Mouse (Mus musculus): Measurements from ENCODE around the gene Gm20388.

The Gm20388 gene

DNA sequence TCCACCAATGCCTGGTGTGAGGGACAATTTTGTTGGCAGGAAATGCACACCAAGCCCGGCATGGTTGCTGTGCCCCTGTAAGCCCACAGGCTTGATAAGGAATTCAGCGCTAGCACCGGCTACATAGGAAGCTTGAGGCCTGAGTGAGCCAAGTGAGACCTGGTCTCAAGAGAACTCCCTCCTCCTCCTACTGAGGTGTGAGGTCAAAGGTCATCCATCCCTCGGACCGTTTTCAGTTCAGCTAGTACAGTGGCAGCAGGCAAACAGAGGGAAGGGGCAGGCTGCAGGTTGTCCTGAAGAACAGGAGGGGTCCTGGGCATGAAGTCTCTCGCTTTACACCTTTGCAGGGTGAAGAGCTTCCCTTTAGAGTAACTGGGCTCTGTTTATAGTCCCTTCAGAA, 720.2 kb downstream of the Gm20388 start:
- no peak for DNase-seq (ENCODE audit: low read depth, low spot score)

DNA sequence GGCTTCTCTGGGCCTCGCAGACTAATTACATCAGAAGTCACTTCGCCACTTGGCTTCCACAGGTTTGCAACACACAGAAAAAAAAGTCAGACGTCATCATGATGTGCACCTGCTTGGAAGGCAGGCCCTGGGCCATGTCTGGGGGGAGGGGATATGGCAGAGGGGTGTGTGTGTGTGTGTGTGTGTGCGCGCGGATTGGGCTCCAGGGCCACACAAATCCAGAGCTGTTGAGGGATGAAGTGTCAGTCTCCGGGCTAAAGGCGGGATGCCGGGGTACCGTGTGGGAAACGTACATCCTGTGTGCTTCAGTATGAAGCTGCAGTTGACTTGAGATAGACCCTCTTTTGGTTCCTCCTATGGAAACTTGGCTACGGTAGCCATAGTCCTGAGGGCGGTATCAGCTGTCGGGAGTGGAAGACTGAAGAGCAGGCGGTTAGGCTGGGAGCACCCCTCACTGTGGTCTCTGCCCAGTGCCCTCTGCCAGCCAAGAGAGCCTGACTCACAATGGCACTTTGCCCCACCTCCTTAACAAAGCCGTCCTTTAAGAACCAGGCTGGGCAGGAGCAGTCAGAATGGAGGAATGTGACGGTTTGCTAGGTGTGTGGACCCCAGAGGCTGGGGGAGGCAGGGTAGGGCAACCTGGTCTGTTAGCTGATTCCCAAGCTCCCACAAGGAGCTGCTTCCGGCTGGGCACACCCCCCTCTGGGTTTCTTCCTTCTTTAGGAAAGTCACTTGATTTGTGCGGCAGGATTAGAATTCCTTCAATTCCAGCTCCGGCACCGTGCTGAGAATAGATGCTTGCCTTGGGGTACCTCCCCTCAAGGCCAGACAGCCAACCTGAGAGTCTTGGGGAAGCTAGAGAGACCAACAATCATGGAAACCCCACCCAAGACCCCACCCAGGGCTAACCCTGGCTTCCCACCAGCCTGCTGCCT, 721.1 kb downstream of the Gm20388 start:
- DNase-seq (ENCODE audit: low read depth, low spot score): no peak

DNA sequence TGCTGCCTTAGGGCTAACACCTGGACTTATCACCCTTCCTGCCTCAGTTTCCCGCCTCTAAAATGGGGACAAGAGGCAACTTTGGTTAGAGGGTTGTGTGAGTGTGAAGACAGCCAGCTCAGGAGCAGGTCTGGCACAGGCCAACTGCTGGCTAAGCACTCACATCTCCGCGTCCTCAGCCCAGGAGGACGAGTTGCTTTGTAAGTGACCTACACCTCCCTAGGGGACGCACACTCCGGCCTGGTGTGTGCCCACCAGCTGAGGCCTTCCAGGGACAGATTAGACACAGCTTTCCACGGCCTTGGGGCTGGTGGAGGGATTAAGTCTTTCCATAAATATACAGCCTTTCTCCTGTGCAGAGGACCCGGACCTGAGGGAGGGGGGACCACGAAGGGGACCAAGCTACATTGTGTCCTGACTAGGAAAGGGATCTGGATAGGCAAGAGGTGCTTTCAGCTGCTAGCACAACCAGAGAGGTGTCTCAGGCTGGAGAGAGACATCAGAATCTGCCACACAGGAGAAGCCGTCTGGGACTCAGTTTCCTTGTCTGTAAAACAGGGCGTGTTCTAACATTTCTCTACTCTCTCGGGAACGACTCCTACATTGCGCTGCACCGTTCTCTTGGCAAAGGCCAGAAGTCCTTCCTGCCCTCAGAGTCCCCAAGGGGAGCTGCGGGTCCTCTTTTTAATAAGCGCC, 722.5 kb downstream of the Gm20388 start:
- DNase-seq (ENCODE audit: low read depth, low spot score): no peak

DNA sequence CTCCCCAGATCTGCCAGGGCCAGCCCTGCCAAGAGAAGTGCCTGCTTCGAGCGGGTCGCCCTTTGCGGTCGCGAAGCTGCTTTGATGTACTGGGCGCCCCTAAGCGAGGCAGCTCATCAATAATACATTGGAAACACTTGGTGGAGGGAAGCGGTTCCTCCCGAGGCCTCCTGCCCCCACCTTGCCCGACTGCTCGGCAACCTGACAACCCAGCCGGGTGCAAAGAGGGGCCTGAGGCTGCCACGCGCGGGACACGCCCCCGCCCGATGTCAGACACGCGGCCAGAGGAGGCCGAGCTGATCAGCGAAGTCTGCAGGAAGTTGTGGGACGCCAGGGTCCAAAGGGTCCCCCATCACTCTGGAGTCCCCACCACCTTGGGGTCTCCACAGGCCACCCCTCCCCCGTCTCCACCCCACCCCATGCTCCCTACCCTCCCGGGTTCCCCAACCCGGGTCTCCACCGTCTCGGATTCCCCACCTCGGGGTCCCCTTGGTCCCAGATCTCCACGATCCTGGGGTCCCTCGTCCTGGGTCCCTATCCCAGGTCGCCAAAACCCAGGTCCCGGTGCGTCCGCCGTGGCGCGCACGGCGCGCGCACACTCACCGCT, 723.1 kb downstream of the Gm20388 start:
- no peak for DNase-seq (ENCODE audit: low read depth, low spot score)

DNA sequence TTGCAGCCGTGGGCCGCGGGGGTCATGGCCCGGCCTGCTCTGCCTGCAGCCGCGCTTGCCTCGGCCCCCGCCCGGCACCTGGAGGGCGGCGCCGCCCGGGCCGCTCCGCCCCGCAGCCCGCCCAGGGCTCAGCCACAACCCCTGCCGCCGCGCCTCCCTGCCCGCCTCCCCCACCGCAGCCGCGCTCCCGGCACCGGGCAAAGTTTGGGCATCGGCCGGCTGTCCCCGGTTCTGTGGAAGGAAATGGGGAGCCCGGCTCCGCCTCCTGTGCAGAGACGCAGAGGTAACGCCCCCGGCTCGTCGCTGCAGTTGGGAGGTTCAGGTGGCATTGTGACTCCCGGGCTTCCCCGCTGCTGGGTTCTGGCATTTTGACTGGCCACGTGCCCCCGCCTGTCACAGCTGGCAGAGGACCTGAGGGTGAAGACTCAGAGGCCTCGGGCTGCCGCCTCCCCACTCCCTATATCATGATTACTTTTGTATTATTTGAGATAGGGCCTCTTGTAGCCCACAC, 723.7 kb downstream of the Gm20388 start:
- no peak for DNase-seq (ENCODE audit: low read depth, low spot score)

DNA sequence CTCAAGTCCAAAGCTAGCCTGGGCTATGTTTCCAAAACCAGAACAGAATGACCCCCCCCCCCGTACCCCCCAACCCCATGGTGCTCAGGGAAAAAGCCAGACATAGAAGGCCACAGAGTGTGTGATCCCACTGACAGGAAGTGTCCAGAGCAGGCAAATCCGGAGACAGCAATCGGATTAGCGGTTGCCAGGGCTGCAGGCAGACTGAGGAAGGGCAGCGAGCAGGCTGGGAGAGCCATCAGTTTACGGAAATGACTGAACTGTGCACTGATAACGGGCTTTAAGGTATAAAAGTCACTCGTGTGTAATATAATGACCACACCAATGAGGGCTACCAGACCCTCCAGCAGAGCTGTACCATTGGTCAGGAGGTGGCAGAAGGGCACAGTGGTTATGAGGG, 730.6 kb downstream of the Gm20388 start:
- no peak for DNase-seq (ENCODE audit: low read depth, low spot score)

DNA sequence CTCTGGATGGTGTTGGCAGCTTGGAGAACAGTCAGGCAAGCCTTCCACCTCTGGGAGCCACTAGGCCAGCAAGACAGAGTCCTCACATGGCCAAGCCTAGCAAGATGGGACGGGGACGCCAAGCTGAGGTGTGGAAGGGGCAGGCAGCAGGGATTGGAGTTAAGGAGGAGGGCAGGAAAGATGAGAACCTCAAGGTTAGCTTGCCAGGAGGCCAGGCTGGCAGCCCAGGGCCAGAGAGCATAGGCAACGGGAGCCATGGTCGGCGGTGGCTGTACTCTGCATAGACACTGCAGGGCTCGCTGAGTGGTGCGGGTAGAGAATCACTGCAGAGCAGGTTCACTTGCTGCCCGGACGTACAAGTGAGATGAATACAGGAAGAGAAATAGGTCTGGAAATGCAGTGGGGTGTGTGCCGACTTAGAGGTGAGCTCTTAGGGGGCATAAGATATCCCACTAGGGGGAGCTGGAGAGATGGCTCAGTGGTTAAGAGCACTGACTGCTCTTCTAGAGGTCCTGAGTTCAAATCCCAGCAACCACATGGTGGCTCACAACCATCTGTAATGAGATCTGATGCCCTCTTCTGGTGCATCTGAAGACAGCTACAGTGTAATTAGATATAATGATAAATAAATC, 731.5 kb downstream of the Gm20388 start:
- no peak for DNase-seq (ENCODE audit: low read depth, low spot score)

DNA sequence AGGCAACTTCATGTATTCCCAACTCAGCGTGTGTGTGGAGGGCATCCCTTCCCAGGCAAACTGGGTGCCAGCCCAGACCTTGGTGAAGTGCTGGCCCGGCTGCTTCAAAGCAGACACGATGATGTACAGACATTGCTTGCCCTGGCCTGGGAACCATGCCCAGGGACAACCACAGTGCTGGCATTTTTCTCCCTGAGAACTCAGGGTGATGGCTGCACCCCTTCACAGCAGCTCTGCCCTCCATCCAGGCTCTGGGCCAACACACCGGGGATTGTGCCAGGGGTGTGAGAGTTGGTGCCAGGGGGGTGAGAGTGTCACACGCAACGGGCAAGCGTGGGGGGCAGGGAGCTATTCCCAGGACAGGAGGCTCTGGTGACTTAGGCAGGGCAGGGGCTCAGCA, 734.0 kb downstream of the Gm20388 start:
- no peak for DNase-seq (ENCODE audit: low read depth, low spot score)

DNA sequence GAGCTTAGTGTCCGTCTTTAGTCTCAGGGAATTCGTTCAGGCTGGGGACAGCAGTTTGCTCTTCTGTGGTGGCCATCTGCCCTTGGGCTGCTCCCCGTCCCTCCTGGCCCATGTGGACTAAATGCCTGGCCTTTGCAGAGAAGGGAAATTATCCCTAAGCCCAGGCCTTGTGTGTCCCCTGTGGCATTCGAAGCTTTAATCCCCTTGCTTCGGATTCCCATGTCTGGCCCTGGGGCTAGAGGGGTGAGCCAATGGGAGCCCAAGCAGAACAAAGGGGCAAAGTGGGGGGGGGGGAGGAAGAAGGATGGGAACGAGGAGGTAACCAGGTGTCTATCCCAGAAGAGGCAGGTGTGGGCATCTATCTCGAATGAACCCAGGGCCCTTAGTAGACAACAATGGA, 736.9 kb downstream of the Gm20388 start, which contains the start of gene 1190005I06Rik:
Gene 1190005I06Rik (minus strand): TSS at position 101 of the 400 bp plus-strand sequence.
- DNase-seq (ENCODE audit: low read depth, low spot score): no peak

DNA sequence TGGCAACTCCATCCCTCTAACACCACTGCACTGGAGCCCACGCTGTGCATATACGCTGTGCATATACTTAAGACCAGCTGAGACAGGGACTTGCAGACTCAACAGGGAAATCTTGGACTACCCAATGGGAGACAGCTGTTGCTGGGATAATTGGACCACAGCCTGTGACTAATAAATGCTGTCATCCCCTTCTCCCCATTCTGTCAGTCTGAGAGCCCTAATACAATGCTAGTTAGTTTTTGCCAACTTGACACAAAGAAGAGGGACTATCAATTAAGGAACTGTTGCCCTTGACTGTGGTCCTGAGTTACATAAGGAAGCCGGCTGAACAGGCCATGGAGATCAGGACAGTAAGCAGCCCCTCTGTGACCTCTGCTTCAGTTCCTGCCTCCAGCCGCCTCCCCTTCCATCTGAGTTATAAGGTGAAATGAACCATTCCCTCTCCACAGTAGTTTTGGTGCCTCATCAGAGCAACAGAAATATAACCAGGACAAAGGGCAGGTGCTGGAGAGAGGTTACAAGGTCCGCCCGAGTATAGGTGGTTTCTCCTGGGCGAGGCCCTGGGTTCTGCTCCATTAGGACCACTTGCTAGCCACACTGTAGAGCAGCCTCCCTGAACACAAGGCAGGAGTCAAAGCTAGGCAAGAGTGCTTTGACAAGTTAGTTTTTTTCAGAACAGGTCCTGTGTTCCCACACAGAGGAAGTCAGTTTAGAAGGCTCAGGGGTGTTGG, 745.8 kb downstream of the Gm20388 start:
- DNase-seq (ENCODE audit: low read depth, low spot score): no peak

DNA sequence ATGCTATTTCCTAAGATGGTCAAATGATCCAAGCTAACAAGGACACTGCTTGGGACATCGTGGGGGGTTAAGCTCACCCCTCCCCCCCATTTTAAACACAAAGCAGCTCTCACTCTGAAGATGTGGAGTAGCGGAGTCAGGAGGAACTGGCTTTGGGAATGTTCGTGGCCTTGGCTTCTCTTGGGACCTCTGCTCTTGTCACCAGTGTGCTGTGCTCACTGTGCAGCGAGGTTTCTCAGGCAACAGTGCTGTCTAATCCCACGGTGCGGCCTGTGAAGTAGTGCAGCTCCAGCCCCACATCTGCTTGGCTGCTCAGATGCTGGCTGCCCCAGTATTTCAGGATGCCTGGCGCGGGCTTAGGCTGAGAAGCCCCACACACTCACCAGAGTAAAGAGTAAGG, 746.8 kb downstream of the Gm20388 start:
- no peak for DNase-seq (ENCODE audit: low read depth, low spot score)

DNA sequence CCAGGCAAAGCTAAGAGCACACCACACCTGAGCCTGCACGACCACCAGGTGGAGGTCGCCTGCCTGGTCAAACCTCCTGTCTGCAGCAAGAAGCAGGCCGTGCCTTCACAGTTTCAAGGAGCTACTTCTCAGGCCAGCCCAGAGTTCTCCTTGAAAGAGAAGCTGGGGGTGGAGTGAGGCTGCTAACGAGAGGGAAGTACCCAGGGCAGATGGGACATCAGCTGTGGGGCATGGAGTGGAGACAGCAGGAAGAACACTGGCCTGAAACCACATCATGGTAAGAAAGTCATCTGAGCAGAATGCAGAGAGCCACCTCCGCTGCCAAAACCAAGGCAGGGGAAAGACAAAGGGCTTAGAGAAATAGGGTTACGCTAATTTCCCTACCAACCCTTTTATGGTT, 753.9 kb downstream of the Gm20388 start:
- no peak for DNase-seq (ENCODE audit: low read depth, low spot score)

DNA sequence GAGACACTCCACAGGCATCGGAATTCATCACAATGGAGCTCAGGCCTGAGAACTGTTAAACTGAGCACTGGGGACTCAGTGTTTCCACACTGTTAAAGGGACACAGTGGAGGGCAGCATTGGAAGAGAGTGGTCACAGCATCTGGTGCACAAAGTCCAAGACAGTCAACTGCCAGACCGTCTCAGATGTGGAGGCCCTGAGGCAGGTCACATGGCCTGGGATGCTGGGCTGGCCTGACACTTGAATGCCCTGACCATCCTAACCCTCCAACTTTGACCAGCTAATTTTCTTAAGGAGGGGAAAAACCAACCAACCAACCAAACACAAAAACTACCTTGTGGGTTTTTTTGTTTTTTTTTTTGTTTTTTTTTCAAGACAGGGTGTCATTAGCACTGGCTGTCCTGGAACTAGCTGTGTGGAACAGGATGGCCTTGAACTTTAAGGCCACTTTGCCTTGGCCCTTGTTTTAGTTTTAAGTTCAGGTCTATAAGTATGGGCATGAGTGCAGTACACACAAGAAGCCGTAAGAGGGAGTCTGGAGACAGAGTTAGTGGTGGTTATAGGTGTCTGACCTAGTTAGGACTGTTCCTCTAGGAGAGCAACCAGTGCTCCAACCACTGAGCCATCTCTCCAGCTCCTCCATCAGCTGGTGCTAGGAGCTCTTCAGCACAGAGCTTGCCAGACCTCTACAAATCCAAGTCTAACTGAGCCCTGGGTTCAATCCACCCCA, 755.2 kb downstream of the Gm20388 start:
- peak; percentile 21 for DNase-seq (ENCODE audit: low read depth, low spot score)

DNA sequence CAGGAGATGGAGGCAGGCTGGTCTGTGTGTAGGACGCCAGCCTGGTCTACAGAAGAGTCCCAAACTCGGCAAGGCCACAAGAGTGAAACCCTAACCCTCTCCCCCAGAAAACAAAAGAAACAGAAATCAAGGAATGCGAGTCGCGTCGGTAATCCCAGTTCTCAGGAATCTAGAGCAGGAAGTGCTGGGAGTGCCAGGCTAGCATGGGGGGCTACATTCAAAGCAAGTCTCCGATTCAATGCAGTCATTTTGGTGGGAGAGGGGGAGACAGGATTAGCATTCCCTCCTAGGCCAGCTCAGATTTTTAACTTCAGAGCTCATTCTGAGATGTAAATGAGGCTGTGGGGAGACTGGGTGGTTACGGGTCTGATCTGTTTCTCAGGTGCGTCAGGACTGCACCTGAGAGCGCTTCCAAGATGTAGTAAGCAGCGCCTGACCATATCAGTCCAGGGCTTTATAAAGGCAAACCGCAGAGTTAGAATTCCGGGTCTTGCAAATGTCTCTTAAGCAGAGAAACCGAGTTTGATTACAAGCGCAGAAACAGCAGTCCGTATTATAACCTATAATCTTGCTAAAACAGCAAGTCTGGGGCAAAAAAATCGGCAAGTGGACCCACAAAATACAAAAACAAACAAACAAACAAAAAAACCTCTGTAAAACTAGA, 756.3 kb downstream of the Gm20388 start:
- peak; percentile 21 for DNase-seq (ENCODE audit: low read depth, low spot score)

DNA sequence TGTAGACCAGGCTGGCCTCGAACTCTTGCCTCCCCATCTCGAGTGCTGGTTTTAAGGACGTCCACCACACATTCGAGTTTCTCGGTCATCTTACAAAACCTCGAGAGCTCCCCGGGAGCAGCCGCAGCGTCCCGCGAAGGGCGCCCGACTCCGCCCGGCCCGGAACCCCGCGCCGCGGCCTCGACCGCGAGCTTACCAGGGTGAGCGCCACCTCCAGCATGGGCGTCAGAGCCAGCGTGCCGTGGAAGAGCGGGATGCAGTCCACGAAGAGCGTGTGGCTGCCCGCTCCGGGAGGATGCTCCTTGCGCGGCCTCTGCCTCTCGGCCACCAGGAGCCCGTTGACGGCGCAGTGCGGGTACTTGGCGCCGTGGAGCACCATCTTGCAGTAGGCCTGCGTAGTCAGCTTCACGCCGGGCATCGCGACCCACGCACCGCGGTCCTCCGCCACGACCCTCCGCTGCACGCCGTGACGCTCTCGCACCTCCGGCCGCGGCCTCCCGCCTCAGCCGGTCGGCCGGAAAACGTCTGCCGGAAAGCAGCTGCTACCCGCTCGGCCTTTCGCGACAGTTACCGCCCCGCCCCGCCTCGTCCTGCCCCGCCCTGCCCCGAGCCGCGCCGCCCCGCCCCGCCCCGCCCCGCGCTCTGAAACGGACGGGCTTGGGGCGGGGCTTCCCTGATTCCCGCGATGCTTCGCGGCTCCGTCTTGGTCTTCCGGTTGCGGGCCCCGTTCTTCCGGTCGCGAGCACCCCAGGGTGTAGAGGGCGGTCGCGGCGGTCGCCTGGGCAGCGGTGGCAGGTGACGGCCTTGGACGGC, 757.1 kb downstream of the Gm20388 start, which contains the start of the genes Gm27021 and Cox4i1:
Gene Gm27021 (minus strand): TSS at position 519 of the 813 bp plus-strand sequence.
Gene Cox4i1 (plus strand): TSS at position 662 of the 813 bp plus-strand sequence.
- peak; percentile 86 for DNase-seq (ENCODE audit: low read depth, low spot score)

DNA sequence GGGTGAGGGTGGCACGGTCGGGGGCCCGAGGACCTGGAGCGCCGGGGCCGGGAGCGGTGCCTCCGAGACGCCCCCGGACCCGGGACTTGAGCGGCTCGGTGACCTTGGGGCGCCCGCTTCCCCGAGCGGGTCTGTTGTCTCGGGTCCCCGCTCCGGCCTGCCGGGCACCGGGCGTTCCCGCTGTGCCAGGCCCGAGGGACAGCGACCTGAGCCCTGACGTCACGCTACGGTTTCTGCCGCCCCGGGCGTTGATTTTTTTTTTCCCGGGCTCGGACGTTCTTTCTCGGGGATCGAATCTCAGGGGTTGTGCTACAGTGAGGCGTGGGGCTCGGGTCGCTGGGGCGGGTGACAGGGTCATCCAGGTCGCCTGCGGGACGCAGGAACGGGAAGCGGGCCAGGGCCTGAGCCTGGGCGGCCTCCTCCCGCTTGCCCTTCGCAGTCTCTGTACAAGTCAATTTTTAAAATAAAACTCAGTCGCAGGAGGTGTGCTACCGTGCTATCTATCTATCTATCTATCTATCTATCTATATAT, 757.8 kb downstream of the Gm20388 start, which contains the start of gene Emc8:
Gene Emc8 (minus strand): TSS at position 200 of the 532 bp plus-strand sequence.
- DNase-seq (ENCODE audit: low read depth, low spot score): peak; percentile 53

DNA sequence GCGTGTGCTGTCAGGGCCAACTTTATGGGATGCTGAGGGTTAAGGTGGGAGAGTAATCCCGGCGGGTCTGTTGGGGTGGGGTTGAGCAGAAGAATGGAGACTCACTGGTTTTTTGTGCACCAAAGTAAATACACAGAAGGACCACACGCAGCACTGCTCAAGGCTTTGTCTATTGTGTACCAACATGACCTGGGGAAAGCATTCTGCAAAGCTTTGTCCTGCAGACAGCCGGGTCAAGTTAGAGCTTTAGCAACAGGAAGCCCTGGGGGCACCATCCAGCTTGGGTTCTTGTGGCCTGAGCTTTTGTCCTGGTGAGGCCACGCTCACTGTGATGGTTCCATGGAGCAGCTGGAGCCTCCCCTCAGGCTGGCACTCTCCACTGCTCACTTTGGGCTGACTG, 761.1 kb downstream of the Gm20388 start:
- no peak for DNase-seq (ENCODE audit: low read depth, low spot score)

DNA sequence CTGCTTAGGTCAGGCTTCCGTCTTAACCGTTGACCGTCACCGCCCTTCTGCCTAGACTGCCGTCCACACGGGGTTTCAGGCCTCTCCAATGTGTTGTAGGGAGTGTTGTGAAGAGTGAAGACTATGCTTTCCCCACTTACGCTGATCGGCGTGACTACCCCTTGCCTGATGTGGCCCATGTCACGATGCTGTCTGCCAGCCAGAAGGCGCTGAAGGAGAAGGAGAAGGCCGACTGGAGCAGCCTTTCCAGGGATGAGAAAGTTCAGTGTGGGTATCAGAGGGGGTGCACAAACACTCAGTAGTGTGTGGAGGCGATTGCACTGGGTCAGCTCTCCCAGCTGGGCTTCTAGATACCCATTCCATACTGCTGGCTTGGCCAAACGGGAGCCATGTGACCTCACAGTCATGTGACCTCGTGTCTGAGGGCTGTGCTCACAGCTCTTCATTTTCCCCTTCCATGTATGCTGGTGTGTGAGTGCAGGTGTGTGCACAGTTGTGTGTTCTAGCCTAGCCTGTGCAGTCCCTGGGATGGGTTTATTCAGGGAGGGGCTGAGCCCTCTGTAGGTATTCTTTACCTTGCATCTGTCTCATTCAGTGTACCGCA, 762.1 kb downstream of the Gm20388 start:
- DNase-seq (ENCODE audit: low read depth, low spot score): no peak

Data from c-Kit-negative CD71-positive TER-119-positive erythroid progenitor cells, embryonic 14.5 days (primary cell).